Mouse (Mus musculus) olfactory bulb, adult 2 months (tissue): Measurements from ENCODE around the gene Syngr2.

Experiments used
- CTCF ChIP-seq: fragments of 200-500 bp; IDR thresholded peaks from 2 replicates; pipeline ENCODE4 v1.5.1; 2012; ENCODE audit warnings: low read depth, mild to moderate bottlenecking, low read length, moderate library complexity; ENCODE audit not compliant: insufficient read depth
- POLR2A ChIP-seq: fragments of 200-500 bp; IDR thresholded peaks from 2 replicates; pipeline ENCODE4 v1.6.1; 2012; ENCODE audit warnings: mild to moderate bottlenecking, low read depth, low read length, moderate library complexity; ENCODE audit not compliant: insufficient read depth

DNA sequence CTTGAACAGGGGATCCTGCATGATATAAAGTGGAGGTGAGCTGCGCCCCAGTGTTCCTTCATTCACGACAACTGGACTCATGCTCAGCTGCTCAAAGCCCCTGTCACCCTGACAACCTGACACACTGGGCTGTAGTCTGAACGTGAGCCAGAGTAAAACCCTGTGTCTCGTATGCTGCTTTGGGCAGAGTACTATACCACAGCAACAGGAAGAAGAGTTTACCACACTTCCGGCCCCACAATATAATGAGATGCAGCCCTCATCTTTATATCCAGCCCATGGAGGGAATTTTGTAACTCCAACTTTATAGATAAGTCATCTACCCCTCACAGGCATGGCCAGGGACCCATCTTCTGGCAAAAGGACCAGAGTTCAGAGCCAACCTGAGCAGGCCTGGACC, 32.4 kb upstream of the Syngr2 start:
- TF ChIP-seq CTCF: no peak
- no peak for TF ChIP-seq POLR2A
